Mouse (Mus musculus): ENCODE results near the gene Dennd6a. TPM values are rescaled to one million over a fixed set of nuclear protein-coding genes. Genes with fewer than 3 reads are reported as not detected.

Gene Dennd6a
- total RNA-seq, 2 experiments from 2014 or later: 38.9 to 39.1 TPM

GRCm38 (mm10) chr14:26569880-26570279 lies 3.8 kb upstream of the Dennd6a start:
- DNase-seq (ENCODE audit: low spot score in 2 of 2): no peak

GRCm38 (mm10) chr14:26571951-26572675 lies 1.5 kb upstream of the Dennd6a start:
- no peak for DNase-seq (ENCODE audit: low spot score in 2 of 2)

DNA sequence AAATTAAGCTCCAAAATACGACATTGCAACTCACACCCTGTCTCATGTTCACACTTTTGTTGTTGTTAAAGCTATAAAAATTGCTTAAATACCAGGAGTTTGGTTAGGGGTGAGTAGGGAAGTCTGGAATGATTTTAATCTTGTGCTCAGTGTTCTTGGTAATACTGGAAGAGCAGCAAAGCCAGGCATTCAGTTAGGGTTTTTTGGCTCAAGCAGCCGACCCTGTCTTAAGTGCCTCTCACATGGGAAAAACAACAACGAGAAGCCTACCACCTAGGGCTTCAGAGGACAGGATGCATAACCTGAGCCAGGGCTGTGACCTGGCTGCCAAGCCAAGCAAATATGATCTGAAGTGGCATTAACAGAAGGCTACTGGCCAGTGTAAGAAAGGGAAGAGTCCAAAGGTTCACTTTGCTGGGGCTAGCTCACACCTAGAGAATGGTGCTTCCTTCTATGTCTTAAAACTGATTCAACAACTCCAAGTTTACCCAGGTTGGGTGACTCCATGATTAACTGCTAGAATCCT lies 2.7 kb downstream of the Dennd6a start:
- no peak for DNase-seq (ENCODE audit: low spot score in 2 of 2)

DNA sequence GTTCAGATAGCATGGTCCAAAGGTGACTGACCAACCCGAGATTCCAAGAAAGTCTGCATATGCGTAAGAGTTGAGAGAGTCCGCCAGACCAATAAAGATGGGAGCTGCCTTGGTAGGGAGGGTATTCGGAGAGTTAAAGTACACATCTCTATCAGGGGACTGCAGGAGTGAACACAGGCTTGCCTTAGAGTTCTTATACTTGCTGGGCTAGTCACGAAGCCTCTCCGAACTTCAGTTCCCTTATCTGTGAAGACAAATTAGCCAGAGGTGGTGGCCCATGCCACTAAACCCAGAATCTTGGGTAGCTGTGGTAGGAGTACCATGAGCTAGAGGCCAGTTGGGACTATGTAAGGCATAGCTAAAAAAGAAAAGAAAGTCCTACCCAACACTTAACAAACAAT lies 5.1 kb downstream of the Dennd6a start:
- no peak for DNase-seq (ENCODE audit: low spot score in 2 of 2)

GRCm38 (mm10) chr14:26579346-26580343 lies 6.0 kb downstream of the Dennd6a start:
- peak; percentile 73 to 77 for DNase-seq (ENCODE audit: low spot score in 2 of 2)

DNA sequence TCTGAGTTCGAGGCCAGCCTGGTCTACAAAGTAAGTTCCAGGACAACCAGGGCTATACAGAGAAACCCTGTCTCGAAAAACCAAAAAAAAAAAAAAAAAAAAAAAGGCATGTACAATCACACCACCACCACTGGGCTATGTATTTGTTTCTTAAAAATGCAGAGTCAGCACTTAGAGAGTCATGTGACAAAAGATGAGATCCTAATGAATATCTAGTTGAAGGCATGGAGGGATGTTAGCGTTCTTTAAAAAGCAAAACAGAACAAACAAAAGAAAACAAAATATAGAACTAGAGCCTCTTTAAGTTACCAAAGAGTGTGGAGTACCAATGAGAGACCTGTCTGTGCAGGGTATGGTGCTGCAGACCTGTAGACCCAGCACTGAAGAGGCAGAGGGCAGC lies 10.0 kb downstream of the Dennd6a start:
- no peak for DNase-seq (ENCODE audit: low spot score in 2 of 2)

DNA sequence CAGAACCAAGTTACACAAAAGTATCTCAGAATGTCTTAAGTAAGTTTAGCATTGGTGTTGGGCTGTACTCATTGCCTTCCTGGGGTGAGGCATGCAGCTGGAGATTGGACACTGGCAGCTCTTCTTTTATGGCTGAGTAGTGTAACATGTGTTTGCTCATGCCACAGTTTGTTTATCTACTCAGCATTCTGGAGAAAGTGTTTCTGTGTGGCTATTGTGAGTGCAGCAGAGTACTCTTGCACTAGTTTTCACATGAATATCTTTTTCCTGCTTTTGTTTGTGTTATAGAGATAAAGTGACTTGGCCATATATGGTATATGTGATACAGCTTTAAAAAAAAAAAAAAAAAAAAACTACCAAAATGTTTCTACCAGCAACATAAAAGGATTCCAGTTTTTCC lies 13.5 kb downstream of the Dennd6a start:
- DNase-seq (ENCODE audit: low spot score in 2 of 2): no peak

DNA sequence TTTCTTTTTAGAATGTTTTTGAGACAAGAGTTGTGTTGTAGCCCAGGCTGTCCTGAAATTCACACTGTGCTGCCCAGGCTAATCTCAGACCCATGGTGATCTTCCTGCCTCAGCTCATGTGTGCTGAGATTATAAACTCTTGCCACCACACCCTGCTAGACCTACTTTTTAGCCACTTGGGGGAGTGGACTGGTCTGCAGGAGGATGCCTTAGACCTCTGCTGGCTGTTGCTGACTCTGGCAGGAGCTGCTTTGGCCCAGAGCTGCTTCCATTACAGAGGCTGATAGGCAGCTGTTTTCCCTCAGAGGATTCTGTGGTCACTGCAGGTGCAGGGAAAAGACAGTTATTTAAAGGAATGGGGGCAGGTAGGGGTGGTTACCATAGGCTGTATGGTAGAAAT lies 17.7 kb downstream of the Dennd6a start:
- no peak for DNase-seq (ENCODE audit: low spot score in 2 of 2)

DNA sequence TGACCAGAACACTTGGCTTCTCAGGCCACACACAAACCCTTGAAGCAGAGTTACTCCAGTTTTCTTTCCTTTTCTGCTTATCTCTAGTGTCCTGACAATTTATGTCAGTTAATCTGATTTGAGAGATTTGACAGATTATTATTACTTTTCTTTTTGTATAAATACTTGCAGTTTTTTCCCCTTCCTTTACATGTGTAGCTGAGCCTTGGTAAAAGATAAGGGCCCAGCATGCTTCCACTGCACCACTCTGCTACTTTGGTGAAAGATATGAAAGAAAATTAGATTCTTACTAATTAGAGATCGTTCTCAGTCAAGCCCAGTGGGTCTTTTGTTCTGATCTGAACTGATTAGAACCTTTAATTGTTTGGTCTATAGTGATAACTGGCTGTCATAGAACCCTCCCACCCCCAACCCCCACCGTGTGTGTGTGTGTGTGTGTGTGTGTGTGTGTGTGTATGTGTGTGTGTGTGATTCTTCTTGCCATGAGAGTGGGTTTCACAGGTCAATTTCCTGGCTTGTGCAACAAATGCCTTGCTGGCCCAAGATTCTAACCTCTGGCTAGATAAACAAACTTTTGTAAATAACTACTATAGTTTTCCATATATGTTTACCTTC lies 19.7 kb downstream of the Dennd6a start:
- no peak for DNase-seq (ENCODE audit: low spot score in 2 of 2)

- no peak for DNase-seq (ENCODE audit: low spot score in 2 of 2)
Measured at GRCm38 (mm10) chr14:26595167-26595566, 21.5 kb downstream of the Dennd6a start.

GRCm38 (mm10) chr14:26595695-26596365 lies 22.2 kb downstream of the Dennd6a start:
- no peak for DNase-seq (ENCODE audit: low spot score in 2 of 2)

DNA sequence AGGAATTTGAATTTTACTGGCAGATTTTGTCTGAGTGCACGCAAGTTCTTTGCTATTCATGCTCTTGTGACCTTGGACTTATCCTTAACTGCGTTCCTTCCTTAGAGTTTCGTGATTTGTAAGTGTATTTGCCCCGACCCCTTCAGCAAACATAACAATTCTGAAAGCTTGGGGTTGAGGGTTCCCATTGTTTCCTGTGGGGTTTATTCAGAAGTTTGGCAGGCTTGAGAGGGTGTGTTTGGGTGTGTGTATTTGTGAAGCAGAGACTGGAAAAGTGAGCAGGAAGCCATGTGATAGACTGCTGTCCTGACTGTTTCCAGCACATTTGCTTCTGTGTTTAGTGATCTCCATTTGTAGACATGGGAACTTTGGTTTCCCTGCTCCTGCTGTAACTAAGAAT lies 31.7 kb downstream of the Dennd6a start:
- DNase-seq (ENCODE audit: low spot score in 2 of 2): no peak

DNA sequence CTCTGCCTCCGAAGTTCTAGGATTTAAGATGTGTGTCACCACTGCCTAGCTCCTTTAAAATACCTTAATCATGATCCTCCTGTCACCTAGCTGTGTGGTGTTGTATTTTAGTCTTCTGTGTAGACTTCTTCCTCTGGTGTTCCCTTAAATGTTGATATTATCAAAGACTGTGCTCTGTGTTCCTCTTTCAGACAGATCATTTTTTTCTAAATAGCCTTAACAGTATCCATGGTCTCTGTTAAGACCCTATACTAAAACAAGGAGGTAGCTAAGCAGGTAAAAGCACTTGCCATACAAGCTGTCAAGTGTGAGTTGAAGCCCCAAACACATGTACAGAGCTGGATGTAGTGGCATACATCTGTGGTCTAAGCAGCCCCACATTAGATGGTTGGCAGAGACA lies 36.0 kb downstream of the Dennd6a start:
- DNase-seq (ENCODE audit: low spot score in 2 of 2): no peak

- DNase-seq (ENCODE audit: low spot score in 2 of 2): no peak
Measured at GRCm38 (mm10) chr14:26610689-26611088, 37.0 kb downstream of the Dennd6a start.

DNA sequence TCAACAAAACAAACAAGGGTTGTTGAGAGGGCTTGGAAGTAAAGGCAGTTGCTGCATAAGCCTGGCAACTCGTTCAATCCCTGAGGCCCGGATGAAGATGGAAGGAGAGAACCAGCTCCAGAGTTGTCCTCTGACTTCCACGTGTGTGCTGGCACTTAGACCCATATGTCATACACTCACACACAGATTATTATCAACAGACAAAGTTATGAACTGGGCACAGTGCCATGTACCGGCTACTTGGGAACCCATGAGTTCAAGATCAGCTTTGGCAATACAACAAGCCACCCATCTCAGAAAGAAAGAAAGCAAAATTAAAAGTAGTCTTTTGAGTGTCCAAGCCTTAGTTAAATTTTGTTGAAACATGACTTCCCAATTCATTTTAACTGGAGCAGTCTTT lies 51.6 kb downstream of the Dennd6a start:
- DNase-seq (ENCODE audit: low spot score in 2 of 2): no peak

DNA sequence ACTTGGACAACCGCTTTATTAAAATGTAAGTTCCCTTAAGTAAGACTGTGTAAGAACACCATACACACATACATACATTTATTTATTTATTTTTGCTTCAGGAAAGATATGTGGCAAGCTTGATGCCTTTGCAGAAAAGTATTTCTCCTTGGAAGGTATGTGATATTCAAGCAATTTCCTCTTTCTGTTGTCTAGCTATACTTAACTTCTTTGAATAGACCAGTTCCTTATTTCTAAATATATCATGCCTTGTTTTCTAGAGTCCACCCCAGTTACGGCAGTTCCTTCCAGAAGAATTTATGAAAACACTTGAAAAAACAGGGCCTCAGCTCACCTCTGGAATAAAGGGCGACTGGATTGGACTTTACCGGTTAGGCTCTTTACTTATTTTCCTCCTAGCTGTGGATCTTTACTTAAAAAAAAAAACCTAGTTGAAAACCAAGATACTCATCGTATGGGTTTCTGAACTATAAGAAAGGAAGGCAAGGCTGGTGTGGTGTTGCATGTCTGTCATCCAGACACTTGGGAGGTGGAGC lies 53.0 kb downstream of the Dennd6a start:
- DNase-seq (ENCODE audit: low spot score in 2 of 2): no peak

- no peak for DNase-seq (ENCODE audit: low spot score in 2 of 2)
Measured at GRCm38 (mm10) chr14:26637025-26637850, 63.6 kb downstream of the Dennd6a start.

- peak; percentile 91 to 93 for DNase-seq (ENCODE audit: low spot score in 2 of 2)
Measured at GRCm38 (mm10) chr14:26637851-26638707, 64.4 kb downstream of the Dennd6a start, which contains the start of gene Arf4. Gene Arf4 (plus strand): TSS chr14:26638074.

DNA sequence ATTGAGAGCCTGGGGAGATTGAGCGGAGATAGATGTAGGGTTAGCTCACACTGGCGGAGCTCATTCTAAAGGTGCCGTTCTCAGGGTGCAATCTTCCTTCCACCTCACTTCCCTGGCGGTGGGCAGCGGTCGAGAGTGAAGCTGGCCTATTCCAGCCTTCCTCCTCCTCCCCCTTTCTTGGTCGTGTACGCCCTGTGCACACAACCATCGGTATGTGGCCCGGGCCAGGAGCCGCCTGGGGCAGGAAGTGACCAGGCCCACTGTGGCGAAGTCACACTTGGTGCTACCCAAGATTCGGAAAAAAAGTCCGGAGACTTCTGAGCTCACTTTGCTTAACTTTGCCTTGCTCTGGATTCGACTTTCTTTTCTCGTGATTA lies 65.0 kb downstream of the Dennd6a start:
- peak; percentile 9 to 27 for DNase-seq (ENCODE audit: low spot score in 2 of 2)
